Mouse (Mus musculus): ENCODE measurements at regions not wholly inside any gene's neighbourhood (a gene's known extent, or its start where the extent isn't known, plus 50 kb on each side); places are given as distances from the start of the nearest gene placed in this dataset.

GRCm38 (mm10) chr2:63920997-63921396, 176.8 kb downstream of the Fign start:
- peak; percentile 53 for DNase-seq (ENCODE audit: low read depth, low spot score)

- DNase-seq (ENCODE audit: low read depth, low spot score): no peak
These were observed 177.8 kb downstream of the Fign start for GRCm38 (mm10) chr2:63920019-63920418.

GRCm38 (mm10) chr2:63900644-63901043, 197.2 kb downstream of the Fign start:
- DNase-seq (ENCODE audit: low read depth, low spot score): no peak

- peak; percentile 49 for DNase-seq (ENCODE audit: low read depth, low spot score)
These were observed 219.4 kb downstream of the Fign start for GRCm38 (mm10) chr2:63878477-63878876.

GRCm38 (mm10) chr2:63877387-63877786, 220.5 kb downstream of the Fign start:
- DNase-seq (ENCODE audit: low read depth, low spot score): peak; percentile 76

- peak; percentile 91 for DNase-seq (ENCODE audit: low read depth, low spot score)
These were observed 221.5 kb downstream of the Fign start for GRCm38 (mm10) chr2:63876375-63876774.

- DNase-seq (ENCODE audit: low read depth, low spot score): no peak
These were observed 222.7 kb downstream of the Fign start for GRCm38 (mm10) chr2:63875101-63875500.

- DNase-seq (ENCODE audit: low read depth, low spot score): no peak
These were observed 231.3 kb downstream of the Fign start for GRCm38 (mm10) chr2:63866524-63866923.

GRCm38 (mm10) chr2:63861821-63862220, 236.0 kb downstream of the Fign start:
- no peak for DNase-seq (ENCODE audit: low read depth, low spot score)

GRCm38 (mm10) chr2:63856462-63857054, 241.3 kb downstream of the Fign start:
- DNase-seq (ENCODE audit: low read depth, low spot score): peak; percentile 65

GRCm38 (mm10) chr2:63855476-63855875, 242.4 kb downstream of the Fign start:
- no peak for DNase-seq (ENCODE audit: low read depth, low spot score)

- no peak for DNase-seq (ENCODE audit: low read depth, low spot score)
These were observed 243.5 kb downstream of the Fign start for GRCm38 (mm10) chr2:63854198-63854875.

- DNase-seq (ENCODE audit: low read depth, low spot score): no peak
These were observed 244.6 kb downstream of the Fign start for GRCm38 (mm10) chr2:63853226-63853625.

GRCm38 (mm10) chr2:63852287-63852686, 245.6 kb downstream of the Fign start:
- DNase-seq (ENCODE audit: low read depth, low spot score): no peak

GRCm38 (mm10) chr2:63850033-63850432, 247.8 kb downstream of the Fign start:
- DNase-seq (ENCODE audit: low read depth, low spot score): no peak

GRCm38 (mm10) chr2:63849486-63849885, 248.4 kb downstream of the Fign start:
- no peak for DNase-seq (ENCODE audit: low read depth, low spot score)

- DNase-seq (ENCODE audit: low read depth, low spot score): no peak
These were observed 265.7 kb downstream of the Fign start for GRCm38 (mm10) chr2:63832041-63832714.

- DNase-seq (ENCODE audit: low read depth, low spot score): no peak
These were observed 267.4 kb downstream of the Fign start for GRCm38 (mm10) chr2:63830431-63830830.

GRCm38 (mm10) chr2:63828633-63829032, 269.2 kb downstream of the Fign start:
- DNase-seq (ENCODE audit: low read depth, low spot score): peak; percentile 33

- DNase-seq (ENCODE audit: low read depth, low spot score): no peak
These were observed 278.4 kb downstream of the Fign start for GRCm38 (mm10) chr2:63819440-63819839.

Measured in forelimb bud, embryonic 11.5 days (tissue).